Mouse (Mus musculus): ENCODE data around the gene Rfpl4.
A peak's percentile ranks its signal among the peaks of the same experiment; 100 is the strongest.
"Not testable (repeated sequence)": the region's sequence is repeated elsewhere in the genome, so short reads cannot be mapped to it uniquely, and the experiment has no call there.

Rfpl4 gene

DNA sequence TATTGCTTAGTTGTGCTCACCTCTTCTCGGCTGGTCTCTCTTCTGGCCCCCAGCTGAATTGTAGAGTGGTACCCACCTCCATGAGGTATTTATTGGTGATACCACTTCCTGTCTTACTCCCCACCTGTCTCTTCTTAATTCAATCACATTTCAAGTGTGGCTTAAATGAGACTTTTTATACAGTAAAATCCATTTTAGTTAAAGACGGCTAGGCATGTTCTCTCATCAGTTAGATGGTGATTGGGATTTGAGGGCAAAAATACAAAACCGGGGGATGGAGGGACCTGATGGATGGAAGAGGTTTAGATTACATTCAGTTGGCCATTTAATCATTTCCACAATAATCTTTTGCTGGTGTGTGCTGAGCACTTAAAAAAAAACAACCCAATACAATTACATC lies at the start of gene Rfpl4:
Gene Rfpl4, minus strand, starts transcription at position 101 of the 400 bp plus-strand sequence.
- DNase-seq (ENCODE audit: low read depth in 2 of 2, low spot score in 2 of 2): no peak

DNA sequence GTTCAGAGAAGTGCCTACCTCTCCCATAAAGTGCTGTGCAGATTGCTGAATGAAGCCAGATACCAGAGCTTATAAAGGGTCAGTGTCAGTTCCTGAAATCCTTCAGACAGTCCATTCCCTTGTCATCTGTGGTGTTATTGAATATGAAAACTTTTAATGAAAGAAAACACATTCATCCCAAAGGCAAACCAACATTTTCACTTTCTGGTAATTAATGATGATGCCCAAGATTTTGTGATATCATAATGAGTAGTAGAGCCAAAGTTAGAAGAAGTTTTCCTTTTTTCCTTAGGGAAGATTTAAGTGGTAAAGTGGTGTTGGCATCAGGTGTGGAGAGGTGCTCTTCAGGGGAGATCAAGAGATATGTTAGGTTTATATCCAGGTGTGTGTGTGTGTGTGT lies 32.8 kb upstream of the Rfpl4 start, which contains the start of gene Vmn1r55:
Gene Vmn1r55, minus strand, starts transcription at position 101 of the 400 bp plus-strand sequence.
- not testable (repeated sequence) for DNase-seq (ENCODE audit: low read depth in 2 of 2, low spot score in 2 of 2)

DNA sequence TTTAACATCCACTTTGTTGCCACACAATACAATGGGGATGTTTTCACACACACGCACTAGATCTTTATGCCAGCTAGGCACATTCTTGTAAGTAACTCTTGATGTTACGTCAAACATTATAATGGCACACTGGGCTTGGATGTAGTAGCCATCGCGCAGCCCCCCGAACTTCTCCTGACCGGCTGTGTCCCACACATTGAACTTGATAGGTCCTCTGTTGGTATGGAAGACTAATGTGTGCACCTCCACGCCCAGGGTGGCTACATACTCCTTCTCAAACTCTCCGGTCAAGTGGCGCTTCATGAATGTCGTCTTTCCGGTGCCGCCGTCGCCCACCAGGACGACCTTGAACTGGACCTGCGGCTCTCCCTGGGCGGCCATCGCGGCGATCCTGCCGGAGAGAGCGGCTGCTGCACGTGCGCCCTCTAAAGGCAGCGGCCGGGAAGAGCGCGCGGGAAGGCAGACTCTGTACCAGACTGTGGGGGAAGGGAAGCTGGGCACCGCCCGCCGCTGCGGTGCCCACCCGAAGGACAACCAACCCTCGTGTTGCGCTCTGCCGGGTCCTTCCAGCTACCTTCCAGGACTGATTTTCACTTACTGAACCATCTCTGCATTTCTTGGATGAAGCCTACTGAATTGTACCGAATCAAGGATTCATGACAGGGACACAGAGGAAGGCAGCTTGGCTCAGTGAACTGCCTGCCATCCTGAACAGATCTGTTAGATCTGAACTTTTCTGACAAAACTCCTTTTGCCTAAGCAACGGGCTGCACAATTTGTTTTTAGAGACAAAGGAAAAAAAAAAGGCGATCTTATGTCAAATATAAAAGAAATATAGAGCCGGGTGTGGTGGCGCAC lies 9.0 kb upstream of the Rfpl4 start, which contains the start of gene Rasl2-9:
Gene Rasl2-9, minus strand, starts transcription at position 402 of the 858 bp plus-strand sequence.
- peak; percentile 8 to 23 for DNase-seq (ENCODE audit: low read depth in 2 of 2, low spot score in 2 of 2)

- no peak for DNase-seq (ENCODE audit: low read depth in 2 of 2, low spot score in 2 of 2)
Observed at GRCm38 (mm10) chr7:5125078-5125477, 8.3 kb upstream of the Rfpl4 start.

DNA sequence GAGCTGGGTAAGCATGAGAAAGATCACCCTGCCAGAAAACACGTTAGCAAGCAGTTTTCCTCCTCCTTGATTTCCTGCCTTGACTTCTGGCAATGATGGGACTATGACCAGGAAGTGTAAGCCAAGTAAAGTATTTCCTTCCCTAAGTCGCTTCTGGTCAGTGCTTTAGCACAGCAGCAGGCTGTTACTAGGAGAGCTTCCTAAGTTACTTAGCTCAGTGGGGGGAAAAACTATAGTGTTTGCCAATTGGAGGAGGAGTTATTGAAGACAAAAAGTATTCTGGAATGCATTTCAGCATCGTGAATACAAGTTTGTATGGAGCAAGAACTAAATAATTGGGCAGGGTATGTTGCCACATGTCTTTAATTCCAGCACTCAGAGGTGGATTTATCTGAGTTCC lies 4.0 kb downstream of the Rfpl4 start:
- DNase-seq (ENCODE audit: low read depth in 2 of 2, low spot score in 2 of 2): no peak

DNA sequence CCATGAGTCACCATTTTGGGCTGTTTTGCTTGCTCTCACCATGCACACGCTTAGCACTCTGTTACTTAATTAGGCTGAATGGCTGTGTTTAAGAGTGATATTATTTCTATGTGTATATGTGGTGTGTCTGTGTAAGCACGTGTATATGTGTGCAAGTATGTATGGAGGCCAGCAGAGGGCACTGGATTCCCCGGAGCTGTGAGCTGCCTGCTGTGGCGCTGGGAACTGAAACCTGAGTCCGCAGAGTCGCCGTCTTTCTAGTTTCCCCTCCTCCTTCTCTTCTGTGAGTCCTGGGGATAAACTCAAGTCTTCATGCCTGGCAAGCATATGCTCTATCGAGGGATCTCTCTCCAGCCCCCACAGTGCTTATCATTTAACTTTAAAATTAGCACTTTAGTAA lies 7.4 kb downstream of the Rfpl4 start:
- no peak for DNase-seq (ENCODE audit: low read depth in 2 of 2, low spot score in 2 of 2)

GRCm38 (mm10) chr7:5108272-5108671 lies 8.5 kb downstream of the Rfpl4 start:
- no peak for DNase-seq (ENCODE audit: low read depth in 2 of 2, low spot score in 2 of 2)

DNA sequence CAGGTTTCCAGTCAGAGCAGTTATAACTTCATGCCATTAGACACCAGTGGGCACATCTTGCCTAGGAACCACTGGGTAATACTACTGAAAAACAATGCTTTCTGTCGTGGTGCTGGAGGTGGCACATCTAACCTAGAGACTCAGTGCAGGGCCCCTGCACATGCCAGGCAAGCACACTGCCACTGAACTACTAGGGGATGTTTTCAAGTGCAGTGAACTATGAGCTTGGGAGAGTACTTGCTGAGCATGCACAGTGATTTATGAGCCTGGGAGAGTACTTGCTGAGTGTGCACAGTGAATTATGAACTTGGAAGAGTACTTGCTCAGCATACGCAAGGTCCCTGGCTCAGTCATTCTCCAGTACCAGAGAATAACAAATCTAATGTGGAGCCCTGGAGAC lies 14.2 kb downstream of the Rfpl4 start:
- DNase-seq (ENCODE audit: low read depth in 2 of 2, low spot score in 2 of 2): no peak

GRCm38 (mm10) chr7:5101066-5101663 lies 15.6 kb downstream of the Rfpl4 start:
- DNase-seq (ENCODE audit: low read depth in 2 of 2, low spot score in 2 of 2): no peak

DNA sequence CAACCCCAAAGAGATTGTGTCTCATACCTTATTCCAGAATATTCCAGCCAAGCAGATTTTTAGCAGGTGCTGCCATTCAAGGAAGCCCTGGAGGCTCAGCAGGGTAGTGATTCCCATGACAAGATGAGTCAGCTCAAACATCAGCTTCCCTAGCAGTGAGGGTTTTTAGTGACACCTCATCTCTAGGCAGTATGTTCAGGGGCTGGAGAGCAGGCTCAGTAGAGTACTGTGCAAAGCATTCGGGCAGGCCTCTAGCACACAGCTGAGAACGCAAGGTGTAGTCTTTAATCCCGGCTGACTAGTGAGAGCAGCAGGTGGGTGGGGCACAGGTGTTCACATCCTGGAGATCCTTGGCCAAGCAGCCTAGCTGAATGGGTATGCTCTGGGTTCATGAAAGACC lies 17.0 kb downstream of the Rfpl4 start:
- no peak for DNase-seq (ENCODE audit: low read depth in 2 of 2, low spot score in 2 of 2)

DNA sequence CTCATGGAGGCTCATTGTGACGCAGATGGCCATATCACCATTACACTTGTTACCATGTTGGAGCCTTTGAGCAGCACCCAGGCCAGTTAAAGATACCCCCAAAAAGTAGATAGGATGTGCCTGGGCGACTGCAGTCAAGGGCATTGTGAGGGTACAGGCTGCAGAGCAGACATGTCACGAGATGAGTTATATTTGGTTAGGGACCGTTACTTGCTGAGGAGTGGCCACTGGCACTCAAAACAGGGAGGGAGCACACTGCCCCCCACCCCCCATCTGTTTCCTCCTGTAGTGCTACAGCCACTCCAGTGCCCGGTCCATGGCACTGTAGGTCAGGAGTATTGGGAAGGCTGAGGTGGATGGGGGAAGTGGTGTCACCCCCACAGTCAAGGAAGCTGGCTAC lies 18.0 kb downstream of the Rfpl4 start:
- DNase-seq (ENCODE audit: low read depth in 2 of 2, low spot score in 2 of 2): no peak

DNA sequence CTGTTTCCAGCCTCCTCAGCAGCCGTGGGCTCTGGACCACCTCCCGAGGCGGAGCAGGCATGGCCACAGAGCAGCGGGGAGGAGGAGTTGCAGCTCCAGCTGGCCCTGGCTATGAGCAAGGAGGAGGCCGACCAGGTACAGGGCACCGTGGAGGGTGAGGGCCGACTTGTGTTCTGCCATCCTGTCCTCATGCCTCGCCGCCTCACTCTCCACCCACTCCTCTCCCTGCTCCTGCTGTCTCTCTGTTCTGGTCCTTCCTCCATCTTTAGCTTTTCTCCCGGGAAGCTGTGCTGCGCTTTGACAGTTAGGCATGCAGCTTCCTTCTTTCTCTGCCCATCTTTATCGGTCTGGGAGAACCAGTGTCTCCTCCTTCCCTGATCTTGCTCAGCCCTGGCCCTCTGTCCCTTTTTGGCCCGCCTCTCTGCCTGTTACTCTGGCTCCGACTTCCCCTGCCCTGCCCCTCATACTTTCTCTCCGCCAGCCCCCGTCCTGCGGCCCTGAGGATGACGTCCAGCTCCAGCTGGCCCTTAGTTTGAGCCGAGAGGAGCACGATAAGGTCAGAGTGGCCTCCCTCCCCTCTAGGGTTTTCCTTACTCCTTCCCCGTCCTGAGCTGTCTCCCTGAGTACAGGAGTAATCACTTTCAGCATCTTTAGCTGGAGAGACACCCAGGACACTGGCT lies 23.8 kb downstream of the Rfpl4 start:
- no peak for DNase-seq (ENCODE audit: low read depth in 2 of 2, low spot score in 2 of 2)

DNA sequence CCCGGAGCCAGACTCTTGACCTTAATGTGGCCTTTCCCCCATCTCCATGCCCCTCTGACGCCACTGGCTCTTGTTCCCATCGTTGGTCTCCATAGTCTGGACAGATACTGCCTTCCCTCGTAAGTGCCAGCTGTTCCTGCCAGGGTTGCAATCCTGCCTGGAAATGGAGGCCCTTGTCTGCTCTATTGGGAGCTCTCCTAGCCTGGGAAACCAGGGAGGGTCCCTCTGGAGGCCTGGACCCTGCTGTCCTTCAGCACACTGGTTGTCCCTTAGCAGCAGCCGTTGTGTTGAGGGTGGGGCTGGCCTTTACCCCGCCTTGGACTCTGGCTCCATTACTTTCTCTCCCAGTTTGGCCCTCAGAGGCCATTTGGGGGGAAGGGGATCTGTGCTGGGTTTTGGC lies 24.4 kb downstream of the Rfpl4 start:
- DNase-seq (ENCODE audit: low read depth in 2 of 2, low spot score in 2 of 2): no peak

GRCm38 (mm10) chr7:5091008-5091728 lies 25.6 kb downstream of the Rfpl4 start:
- DNase-seq (ENCODE audit: low read depth in 2 of 2, low spot score in 2 of 2): no peak

DNA sequence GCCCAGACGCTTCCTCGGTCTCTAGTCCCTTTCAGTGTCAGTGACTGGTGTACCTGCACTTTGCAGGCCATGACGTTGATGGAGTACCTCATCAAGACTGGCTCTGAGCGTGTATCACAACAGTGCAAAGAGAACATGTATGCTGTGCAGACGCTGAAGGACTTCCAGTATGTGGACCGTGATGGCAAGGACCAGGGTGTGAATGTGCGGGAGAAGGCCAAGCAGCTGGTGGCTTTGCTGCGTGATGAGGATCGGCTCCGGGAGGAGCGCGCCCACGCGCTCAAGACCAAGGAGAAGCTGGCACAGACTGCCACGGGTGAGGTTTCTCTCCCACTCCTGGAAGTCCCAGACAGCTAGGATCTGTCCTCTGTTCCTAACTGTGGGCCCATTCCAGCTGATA lies 26.9 kb downstream of the Rfpl4 start:
- DNase-seq (ENCODE audit: low read depth in 2 of 2, low spot score in 2 of 2): no peak

DNA sequence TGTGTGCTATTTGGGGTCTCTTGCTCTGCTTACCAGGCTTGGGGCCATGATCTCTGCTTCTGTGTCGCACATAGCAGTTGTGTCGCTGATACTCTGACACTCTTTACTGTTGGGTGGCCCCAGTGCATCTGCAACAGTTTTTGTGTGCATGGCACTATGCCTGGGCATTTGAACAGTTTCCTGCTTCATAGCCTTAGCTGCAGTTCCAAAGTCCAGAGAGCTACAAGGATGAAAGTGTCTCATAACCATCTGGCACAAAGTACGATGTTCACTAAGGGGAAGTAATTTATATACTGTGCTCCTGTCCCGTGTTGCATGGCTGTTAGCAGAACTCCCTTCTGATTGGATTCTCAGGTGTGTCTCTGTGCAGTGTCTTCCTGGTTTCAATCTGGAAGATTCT lies 28.9 kb downstream of the Rfpl4 start:
- no peak for DNase-seq (ENCODE audit: low read depth in 2 of 2, low spot score in 2 of 2)

- no peak for DNase-seq (ENCODE audit: low read depth in 2 of 2, low spot score in 2 of 2)
Observed at GRCm38 (mm10) chr7:5086921-5087440, 29.8 kb downstream of the Rfpl4 start.

DNA sequence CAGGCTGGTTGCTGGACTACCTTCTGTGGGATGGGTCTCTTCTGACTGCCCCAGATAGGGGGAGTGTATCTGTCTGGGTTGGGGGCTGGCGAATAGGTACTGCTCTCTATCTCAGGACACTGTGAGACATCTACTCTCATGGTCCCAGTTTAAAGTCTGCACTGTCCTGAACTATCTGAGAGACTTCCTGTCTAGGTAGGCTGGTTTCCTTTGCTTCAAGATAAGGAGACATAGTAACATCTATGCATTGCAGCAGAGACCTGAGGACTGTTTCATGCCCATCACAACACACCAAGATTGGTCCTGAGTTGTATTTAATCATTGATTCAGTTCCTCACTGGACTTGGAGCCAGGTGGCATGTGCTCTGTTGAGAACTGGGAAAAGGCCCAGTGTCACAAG lies 31.2 kb downstream of the Rfpl4 start:
- DNase-seq (ENCODE audit: low read depth in 2 of 2, low spot score in 2 of 2): no peak

- DNase-seq (ENCODE audit: low read depth in 2 of 2, low spot score in 2 of 2): no peak
Observed at GRCm38 (mm10) chr7:5083325-5084105, 33.2 kb downstream of the Rfpl4 start.

DNA sequence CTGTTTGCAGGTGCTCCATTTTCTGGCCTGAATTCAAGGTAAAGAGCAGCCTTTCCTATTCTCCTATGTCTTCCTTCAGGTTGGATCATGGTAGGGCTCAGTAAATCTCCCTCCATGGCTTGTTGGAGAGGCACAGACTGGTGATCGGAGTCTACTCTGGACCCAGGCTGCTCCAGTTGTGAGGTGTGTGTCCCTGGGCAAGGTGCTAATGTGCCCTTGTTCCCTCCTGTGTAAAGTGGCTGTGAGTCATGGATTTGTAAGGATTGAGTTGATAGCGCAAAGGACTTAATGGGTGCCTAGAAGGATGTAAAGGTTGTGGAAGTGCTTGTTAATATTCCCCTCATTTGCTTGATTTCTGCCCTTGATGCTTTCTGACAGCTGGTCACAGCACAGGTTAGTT lies 34.8 kb downstream of the Rfpl4 start:
- DNase-seq (ENCODE audit: low read depth in 2 of 2, low spot score in 2 of 2): no peak
